Mouse (Mus musculus) cortical plate, adult 2 months (tissue): Measurements from ENCODE around the gene Bsx.

Source experiments
- CTCF ChIP-seq: fragments of 200-500 bp; IDR thresholded peaks from 2 replicates; pipeline ENCODE4 v1.5.1; 2011; ENCODE audit warnings: mild to moderate bottlenecking, control low read depth, low read length; ENCODE audit not compliant: insufficient read depth; ENCODE audit errors: extremely low read depth
- POLR2A ChIP-seq: fragments of 200-500 bp; IDR thresholded peaks from 2 replicates; pipeline ENCODE4 v1.6.1; 2011; ENCODE audit warnings: mild to moderate bottlenecking, low read length, control low read depth; ENCODE audit not compliant: insufficient read depth; ENCODE audit errors: extremely low read depth

DNA sequence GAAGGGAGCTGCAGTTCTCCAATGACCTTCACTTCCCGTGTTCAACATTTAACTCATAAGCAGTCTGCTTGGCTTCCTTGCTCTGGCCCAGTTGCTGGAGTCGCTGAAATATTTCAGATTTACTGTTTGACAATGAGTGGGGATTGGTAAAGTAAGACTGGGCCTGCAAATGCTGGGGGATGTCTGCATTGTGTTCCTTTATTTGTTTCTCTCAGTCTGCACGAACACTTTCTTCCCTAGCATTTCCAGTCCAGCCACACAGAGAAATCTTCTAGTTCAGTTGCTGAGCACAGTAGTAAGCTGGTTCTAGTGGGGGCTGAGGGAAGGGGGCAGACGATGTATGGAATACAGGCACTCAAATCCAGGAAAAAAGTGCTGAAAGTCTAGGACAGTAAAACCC lies 1.0 kb downstream of the Bsx start:
- TF ChIP-seq POLR2A (no peak), CTCF (no peak)
